Mouse (Mus musculus) fibroblast of lung, adult 2 months (primary cell): ENCODE measurements around the gene Tmcc2.

Source experiments
- DNase-seq: peaks from one replicate; pipeline ENCODE4 v3.0.0-alpha.2; 2011; ENCODE audit warnings: low read depth

The Tmcc2 gene

DNA sequence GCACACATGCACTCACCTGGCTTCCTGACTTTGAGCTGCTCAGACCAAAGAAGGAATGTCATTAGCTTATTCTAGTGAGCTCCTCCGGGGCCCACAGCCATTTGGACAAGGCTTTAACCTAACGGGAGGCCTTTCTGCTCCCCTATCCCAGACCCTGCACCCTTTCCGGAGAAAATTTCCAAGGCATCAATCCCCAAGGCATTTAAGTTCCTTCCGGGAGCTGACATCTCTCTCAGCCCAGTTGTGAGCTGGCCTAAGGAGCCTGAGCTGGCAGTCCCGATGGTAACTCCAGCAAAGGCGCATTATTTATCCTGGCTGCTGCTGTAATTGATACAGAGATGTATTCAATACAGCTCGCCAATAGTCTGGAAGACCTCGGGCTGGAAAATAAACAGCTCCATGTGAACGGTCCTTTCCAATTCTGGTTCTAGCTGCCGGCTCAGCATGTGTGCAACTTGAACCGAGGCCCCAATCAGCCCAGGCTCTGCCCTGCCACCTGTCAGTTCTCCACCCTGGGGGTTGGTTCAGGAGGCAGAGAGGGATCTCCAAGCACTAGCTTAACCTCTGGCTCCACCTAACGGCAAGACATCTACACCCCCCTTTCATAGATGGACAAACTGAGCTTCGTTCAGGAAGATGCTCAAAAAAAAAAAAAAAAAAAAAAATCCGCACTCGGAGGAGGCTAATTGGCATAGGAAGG is 1.0 kb downstream of the Tmcc2 start:
- no peak for DNase-seq

DNA sequence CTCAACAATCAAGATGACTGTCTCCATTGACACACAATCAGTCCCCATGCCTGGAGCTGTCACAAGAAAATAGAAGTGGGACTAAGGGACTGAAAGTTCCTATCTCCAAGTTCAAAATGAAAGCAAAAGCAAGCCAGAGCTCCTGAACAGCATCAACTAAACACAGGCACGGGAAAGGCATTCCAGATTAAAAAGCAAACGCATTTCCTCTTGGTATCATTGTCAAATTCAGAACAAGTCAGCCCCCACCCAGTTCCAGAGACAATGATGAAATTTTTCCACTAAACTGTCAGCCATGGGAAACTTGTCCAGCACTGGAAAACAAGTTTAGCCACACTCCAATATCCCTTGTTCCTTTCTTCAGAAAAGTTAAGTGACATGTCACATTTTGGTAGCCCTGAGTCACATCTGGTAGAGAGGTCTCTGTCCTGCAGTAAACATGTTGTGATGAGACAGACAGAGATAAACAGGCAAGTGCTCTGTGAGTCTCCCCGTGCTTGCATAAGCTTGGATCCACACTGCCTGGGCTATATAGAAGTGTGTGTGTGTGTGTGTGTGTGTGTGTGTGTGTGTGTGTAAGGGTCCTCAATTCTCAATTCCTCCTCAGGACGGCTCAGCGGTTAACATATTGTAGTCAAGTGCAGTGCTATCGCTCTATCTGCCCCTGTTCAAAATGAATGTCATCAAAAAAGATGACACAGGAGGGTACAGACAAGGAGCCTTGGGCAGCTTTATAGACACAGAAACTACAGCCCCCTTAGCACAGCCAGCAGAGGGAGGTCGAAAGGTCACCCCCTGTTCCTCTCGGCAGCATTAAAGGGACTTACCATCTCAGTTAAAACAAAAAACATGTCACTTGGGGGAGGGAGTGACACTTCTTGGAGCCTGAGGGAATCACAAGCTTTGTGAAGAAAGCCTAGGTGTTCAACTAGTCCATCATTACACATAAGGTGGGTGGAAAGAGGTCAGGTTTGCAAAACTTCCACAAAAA is 2.0 kb downstream of the Tmcc2 start:
- DNase-seq, result no peak

GRCm38 (mm10) chr1:132387943-132388342 is 3.1 kb downstream of the Tmcc2 start:
- no peak for DNase-seq

DNA sequence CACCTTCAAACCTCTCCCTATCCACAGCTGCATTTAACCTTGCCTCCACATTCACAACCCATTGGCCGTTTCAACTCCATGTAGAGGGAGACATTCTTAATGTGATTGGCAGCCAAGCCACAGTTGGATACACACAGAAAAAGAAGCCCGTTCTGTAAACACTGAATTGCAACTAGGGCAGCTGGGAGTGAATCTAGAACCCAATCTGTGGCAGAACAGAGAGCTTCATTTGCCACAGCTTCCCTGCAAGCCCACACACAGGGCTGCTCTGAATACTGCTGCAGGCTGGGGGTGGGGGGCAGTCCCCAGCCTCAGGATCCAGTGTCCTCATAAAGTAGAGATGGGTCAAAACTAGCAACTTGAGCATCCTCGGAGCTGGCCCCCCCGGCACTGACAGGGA is 4.8 kb downstream of the Tmcc2 start:
- no peak for DNase-seq

- no peak for DNase-seq
Measured at GRCm38 (mm10) chr1:132385711-132386110, 5.4 kb downstream of the Tmcc2 start.

DNA sequence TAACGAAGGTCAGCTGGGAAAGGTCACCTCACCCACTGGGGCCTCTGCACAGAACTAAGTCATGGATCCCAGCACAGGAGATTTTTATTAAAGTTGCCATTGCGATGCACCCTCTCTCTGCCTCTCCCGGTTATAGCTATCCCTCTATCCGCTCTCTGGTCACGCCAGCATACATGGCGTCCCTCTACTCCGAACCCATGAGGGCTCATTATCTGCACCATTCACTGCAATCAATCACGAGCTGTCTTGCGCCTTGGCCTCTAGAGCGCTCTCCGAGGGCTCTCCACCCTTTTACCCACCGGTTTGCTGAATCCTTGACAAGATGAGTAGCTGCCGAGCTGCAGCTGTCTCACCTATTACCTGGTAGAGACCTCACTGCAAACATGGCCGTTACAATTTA is 5.8 kb downstream of the Tmcc2 start:
- no peak for DNase-seq

DNA sequence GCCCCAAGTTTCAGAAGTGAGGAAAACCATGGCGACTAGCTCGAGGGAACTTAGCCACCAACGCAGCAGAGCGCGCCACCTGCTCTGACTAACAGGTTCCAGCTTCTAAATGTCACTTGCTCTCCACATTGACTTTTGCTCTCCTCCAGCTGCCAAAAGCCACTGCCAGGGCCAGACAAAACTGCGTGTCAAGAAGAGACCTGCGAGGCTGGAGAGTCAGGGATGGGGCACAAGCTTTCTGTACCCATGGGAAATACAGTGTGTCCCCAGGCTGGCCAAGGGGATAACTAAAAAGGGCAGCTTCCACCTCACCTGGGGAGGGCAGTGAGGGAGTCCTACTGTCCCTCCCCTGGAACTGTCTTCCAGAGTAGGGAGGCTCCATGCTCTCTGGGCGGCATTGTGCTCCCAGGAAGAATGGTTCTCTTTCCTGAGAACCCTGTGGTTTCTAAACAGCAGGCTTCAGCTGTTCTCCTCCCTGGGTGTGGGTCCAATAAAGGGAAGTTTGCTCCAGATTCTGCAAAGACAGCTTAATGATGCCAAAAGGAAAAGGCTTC is 7.0 kb downstream of the Tmcc2 start:
- no peak for DNase-seq

DNA sequence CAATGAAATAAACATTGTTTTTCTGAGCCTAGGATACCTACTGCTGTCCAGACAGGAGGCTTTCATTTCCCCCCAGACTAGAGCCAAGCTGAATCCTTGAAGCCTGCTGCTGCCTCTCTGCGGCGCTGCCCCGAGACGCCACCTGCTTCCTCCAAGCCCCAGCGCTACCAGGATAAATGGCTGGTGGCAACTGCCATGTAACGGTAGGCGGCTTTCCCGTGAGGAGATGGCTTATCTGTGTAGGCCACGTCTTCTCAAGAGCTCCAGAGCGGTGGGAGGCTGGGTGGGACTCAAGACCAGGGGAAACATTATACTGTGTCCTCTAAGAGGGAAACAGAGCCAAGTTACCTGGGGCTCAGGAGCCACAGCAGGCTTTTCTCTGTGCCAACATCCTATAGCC is 9.2 kb downstream of the Tmcc2 start:
- DNase-seq, result no peak

- no peak for DNase-seq
Measured at GRCm38 (mm10) chr1:132380550-132381100, 10.5 kb downstream of the Tmcc2 start.

DNA sequence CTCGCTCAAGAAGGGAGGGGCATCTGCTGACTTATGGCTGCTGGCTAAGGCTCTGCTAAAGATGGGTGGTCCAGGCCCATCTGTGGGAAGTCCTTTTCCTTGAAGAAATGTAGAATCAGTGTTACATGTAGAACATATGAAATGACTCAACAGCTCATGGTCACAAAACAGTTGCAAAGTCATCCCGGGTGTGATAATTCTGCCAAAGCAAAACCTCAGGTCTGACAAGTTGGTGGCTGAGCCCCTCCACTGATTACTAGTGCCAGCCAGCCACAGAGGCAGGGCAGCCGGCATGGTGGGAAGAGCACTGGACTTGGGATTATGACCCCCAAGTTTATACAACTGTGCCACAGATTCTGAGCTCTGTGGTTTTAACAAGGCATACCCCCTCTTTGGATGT is 13.3 kb downstream of the Tmcc2 start:
- DNase-seq, result no peak

GRCm38 (mm10) chr1:132377055-132377365 is 14.1 kb downstream of the Tmcc2 start:
- no peak for DNase-seq

DNA sequence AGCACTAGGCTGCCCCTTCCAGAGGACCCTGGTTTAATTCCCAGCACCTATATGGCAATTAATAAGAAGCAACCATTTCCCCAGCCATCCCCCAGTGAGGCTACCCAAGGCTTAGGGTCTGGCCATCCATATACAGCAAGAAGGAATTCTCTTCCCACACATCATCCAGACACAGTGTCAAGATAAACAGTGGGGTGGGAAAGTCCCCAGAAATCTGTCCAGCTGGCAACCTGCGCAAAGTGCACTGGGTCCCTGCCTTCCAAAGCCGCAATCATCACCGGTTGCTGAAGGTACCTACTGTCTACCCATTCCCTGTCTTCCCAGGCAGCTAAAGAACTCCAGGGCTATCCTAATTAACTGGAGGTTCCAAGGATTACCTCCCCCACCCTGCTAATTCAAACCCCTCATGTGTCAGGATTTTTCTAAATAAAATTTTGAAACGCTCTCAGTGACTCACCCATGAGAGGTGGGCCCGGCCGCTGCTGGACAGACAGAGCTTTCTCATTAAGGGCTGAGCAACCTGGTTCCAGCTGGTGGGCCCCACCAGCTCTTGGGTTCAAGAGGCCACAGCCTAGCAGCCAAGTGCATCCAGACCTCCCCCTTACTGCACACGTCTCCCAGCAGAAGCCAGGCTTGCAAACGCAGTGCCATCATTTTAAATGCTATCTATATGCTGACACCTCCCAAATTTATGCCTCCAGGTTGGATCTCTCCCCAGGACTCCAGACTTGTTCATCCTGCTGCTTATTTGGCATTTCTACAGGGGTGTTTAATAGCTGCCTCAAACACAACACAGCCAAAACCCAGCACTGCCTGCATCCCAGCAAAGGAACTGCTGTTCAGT is 14.6 kb downstream of the Tmcc2 start:
- no peak for DNase-seq

GRCm38 (mm10) chr1:132375256-132375655 is 15.8 kb downstream of the Tmcc2 start:
- no peak for DNase-seq

- no peak for DNase-seq
Measured at GRCm38 (mm10) chr1:132374873-132375244, 16.2 kb downstream of the Tmcc2 start.

DNA sequence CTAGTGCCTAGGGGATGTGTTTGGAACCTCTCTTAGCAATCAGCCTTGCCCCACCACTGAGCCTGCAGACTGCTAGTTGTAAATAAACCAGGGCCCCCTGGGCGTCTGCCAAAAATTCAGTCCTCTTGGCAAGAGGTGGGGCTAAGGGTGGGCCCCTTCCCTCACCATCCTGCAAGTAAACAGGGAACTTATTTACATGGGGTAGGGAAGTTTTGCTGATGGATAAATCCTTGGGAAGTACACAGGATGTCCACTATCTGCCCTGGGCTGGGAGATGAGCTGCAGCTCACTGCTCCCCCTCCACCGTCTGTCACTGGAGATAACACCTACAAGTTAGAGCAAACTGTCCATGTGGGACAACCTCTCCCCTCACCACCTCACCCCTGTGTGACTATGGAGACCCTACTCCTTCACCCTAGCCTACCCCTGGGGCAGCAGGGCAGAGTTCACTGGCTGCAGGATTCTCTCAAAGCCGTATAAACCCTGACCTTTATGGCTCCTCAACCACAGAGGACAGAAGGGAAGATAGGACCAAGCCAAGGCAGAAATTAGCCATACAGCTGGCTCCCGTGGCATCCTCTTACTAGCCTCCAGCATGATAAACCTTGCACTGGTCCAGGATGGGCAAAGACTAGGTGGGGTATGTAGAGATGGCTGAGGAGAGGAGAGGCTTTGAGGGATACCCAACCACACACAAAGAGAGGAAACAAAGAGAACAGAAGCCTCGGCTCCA is 16.8 kb downstream of the Tmcc2 start:
- no peak for DNase-seq

DNA sequence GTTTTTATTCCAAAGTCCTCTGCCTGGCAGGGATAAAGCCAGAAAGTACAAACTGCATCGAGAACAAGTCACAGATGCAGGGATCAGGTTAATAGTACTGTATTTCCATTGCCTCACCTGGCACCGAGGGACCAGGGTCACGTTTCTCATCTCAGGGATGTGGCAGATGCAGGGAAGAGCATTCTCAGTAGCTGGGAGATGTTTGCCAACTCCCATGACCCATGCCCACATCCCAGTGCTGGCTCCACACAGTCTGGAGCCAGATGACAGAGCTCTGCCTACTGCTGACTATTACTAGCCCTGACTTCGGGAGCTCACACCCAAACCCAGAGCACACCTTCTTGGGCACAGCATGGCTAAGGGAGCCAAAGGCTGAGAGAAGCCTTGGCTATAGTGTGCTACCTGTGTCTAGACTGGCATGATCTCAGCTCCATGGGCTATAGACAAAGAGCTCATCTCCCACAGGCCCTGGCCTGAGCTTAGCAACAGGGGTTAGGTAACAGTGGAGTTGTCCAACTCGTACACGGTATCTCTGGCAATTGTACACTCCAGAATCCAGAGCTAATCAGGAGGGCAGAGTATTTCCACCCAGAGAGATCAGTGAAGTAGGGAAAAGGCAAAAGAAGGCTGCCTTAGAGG is 18.1 kb downstream of the Tmcc2 start:
- no peak for DNase-seq

GRCm38 (mm10) chr1:132372354-132372753 is 18.7 kb downstream of the Tmcc2 start:
- DNase-seq, result no peak

DNA sequence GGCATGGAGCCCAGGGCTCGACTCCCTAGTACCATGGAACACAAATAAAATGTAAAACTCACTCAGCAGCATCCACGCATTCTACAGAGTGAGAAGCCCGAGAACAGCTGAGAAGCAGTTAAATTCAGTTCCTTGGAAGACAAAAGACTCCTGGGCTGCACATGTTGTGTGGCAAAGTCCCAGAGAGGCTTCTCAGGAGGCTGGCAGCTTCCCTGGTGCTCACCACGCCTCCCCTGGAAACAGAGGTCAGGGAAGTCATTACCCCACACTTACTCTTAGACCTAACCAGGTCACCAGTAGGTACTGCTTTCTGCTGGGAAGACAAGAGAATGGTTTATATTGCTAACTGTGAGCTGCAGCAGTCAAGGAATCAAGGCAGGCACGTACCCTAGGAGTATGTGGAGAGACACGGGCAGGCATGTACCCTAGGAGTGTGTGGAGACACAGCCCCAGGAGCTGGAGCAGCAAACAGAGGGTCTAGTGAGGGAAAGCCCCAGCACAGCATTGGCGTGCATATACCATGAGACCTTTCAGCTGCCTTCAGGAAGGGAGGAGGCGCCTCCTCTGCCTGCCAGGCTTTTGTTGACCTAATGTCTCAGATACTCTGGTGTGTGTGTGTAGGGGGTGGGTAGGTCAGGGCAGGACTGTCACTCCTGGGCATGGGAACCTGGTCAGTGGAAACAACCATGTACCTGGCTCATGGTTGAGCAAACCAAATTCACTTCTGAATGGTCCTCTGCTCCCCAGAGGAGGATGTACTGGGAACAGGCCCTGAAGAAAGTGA is 19.6 kb downstream of the Tmcc2 start:
- DNase-seq, result no peak

GRCm38 (mm10) chr1:132370681-132371173 is 20.4 kb downstream of the Tmcc2 start:
- DNase-seq, result no peak
